Mouse (Mus musculus): ENCODE results near the gene Map3k15. TPM values are rescaled to one million over a fixed set of nuclear protein-coding genes. Genes with fewer than 3 reads are reported as not detected.

Gene Map3k15
- total RNA-seq, 1 experiment from 2014 or later: 24.4 TPM

- ATAC-seq (replicated peaks; ENCODE audit: insufficient number of reproducible peaks, low FRiP score, low TSS enrichment, poor library complexity, severe bottlenecking): peak; percentile 62
Observed at GRCm38 (mm10) chrX:160116074-160116473, 127.8 kb downstream of the Map3k15 start.

GRCm38 (mm10) chrX:160116658-160117057 lies 128.4 kb downstream of the Map3k15 start:
- ATAC-seq (replicated peaks; ENCODE audit: insufficient number of reproducible peaks, low FRiP score, low TSS enrichment, poor library complexity, severe bottlenecking): peak; percentile 66

DNA sequence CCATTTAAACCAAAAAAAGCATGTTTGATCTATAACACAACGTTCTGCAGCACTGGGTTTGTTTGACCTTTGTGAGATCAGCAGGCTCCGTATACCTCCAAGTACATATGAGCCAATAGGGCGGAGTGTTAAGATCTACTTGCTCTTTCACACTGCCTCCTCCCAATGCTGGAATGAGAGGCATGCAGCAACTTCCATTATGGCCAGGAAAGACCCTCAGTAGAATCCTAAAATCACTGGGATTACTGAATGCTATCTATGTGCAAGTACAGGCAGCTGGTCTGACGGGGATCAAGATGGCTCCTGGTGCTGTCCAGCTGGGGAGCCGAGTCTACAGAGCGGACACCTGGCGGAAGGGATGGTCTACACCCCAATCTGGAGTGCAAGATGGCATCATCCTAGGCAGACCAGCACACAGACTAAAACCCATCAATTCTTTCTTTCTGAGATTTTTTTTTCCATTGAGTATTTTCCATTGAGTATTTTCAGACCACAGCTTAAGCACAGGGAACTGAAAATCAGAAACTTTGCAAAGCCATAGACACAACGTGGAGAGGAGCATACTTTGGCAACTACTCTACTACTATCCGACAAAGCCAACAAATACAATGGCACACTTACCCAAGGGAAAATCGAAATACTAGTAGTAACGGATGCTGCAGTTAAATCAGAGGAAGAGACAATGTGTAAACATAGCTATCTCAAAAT lies 146.1 kb downstream of the Map3k15 start:
- no peak for ATAC-seq (replicated peaks; ENCODE audit: insufficient number of reproducible peaks, low FRiP score, low TSS enrichment, poor library complexity, severe bottlenecking)

- no peak for ATAC-seq (replicated peaks; ENCODE audit: insufficient number of reproducible peaks, low FRiP score, low TSS enrichment, poor library complexity, severe bottlenecking)
Observed at GRCm38 (mm10) chrX:160135719-160136118, 147.5 kb downstream of the Map3k15 start.

DNA sequence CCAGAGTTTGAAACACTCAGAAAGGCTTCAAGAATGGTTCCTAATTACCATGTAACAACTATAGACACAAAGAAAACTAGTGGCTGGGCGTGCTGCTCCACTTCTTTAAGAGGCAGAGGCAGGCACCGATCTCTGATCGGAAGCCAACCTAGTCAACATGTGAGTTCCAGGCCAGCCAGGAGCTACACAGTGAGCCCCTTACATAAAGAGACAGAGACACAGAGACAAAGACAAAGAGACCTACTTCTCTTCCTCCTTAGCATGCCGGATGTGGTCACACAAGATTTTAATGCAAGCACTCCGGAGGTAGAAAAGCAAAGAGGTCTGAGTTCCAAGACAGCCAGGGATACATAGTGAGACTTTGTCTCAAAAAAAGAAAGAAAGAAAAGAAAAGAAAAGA lies 147.9 kb downstream of the Map3k15 start:
- no peak for ATAC-seq (replicated peaks; ENCODE audit: insufficient number of reproducible peaks, low FRiP score, low TSS enrichment, poor library complexity, severe bottlenecking)

- no peak for ATAC-seq (replicated peaks; ENCODE audit: insufficient number of reproducible peaks, low FRiP score, low TSS enrichment, poor library complexity, severe bottlenecking)
Observed at GRCm38 (mm10) chrX:160137177-160137860, 149.1 kb downstream of the Map3k15 start.

- ATAC-seq (replicated peaks; ENCODE audit: insufficient number of reproducible peaks, low FRiP score, low TSS enrichment, poor library complexity, severe bottlenecking): peak; percentile 96
Observed at GRCm38 (mm10) chrX:160137861-160138717, 149.9 kb downstream of the Map3k15 start, which contains the start of gene Pdha1. Gene Pdha1, minus strand, starts transcription at chrX:160138413.

- no peak for ATAC-seq (replicated peaks; ENCODE audit: insufficient number of reproducible peaks, low FRiP score, low TSS enrichment, poor library complexity, severe bottlenecking)
Observed at GRCm38 (mm10) chrX:160146806-160147205, 158.6 kb downstream of the Map3k15 start.

GRCm38 (mm10) chrX:160147406-160147805 lies 159.2 kb downstream of the Map3k15 start:
- ATAC-seq (replicated peaks; ENCODE audit: insufficient number of reproducible peaks, low FRiP score, low TSS enrichment, poor library complexity, severe bottlenecking): no peak

DNA sequence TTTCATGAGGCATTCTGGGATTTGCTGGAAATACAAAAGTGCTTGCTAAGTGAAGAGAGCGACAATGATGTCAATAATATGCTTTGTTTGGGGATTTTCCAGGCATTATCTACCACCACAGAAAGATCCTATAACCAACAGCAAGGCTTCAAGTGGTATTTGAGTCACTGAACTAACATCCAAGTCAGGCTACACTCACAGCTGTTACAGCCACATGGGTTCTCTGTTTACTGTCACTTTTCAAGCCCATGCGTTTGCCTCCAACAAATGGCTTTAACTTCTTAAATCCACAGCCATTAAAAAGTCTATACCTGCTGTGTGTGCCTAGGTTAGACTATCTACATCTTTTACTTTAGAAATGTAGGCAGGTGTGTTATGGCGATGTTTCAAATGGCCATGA lies 160.6 kb downstream of the Map3k15 start:
- ATAC-seq (replicated peaks; ENCODE audit: insufficient number of reproducible peaks, low FRiP score, low TSS enrichment, poor library complexity, severe bottlenecking): no peak

GRCm38 (mm10) chrX:160153147-160153815 lies 165.0 kb downstream of the Map3k15 start:
- ATAC-seq (replicated peaks; ENCODE audit: insufficient number of reproducible peaks, low FRiP score, low TSS enrichment, poor library complexity, severe bottlenecking): no peak

GRCm38 (mm10) chrX:160164259-160164658 lies 176.0 kb downstream of the Map3k15 start:
- no peak for ATAC-seq (replicated peaks; ENCODE audit: insufficient number of reproducible peaks, low FRiP score, low TSS enrichment, poor library complexity, severe bottlenecking)

DNA sequence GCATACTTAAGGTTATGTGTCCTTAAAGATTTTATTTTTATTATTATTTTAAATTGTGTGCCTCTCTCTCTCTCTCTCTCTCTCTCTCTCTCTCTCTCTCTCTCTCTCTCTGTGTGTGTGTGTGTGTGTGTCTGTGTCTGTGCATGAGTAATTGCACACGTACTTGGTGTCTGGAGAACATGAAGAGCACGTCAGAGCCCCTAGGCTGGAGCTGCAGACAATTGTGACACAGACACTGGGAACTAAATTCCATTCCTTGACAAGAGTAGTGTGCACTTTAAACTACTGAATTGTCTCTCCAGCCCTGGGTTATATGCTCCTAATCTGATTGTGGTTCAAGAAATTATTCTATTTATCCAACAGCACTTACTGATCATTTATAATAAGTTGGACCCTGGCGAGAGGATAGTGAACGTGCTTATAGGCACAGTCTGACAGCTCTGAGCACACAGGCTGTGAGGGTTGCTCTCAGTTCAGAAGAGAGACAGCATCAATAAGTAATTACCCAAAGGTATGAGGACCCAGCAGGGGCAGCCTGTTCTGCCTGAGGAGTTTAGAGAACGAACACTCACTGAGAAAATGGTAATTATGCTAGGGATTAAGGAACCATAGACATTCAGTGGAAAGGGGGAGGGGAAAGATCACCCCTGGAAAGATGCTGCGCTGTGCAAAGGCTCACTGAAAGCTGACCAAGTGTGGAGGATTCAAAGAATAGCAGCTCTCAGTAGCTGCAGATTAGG lies 178.2 kb downstream of the Map3k15 start:
- no peak for ATAC-seq (replicated peaks; ENCODE audit: insufficient number of reproducible peaks, low FRiP score, low TSS enrichment, poor library complexity, severe bottlenecking)

DNA sequence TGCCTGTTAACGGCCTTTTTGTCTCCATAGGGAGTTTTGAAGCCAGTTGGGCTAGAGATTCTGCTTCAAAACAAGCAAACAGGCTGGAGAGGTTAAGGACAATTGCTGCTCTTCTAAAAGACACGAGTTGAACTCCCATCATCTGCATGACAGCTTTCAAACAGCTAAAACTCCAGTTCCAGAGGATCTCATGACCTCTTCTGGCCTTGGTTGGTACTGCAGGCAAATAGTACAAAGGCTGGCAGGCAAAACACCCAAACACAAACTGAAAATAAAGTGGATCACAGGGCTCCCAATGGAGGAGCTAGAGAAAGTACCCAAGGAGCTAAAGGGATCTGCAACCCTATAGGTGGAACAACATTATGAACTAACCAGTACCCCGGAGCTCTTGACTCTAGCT lies 181.9 kb downstream of the Map3k15 start:
- no peak for ATAC-seq (replicated peaks; ENCODE audit: insufficient number of reproducible peaks, low FRiP score, low TSS enrichment, poor library complexity, severe bottlenecking)

Other genes with a start within 250 kb of the Map3k15 start
- 171 to 244 TPM (median 237 TPM) in 3 replicates for gene Pdha1, start 150.0 kb downstream of the Map3k15 start, total RNA-seq (2017)

Data from monocyte, adult 5-6 weeks (primary cell).